In genomic region chr10:69570466-69571288, GRCm38 (mm10) we compare ENCODE assay signal across 8 mouse cellular contexts.
DNase-seq lines count a peak whose midpoint lies in the region; ATAC-seq and TF ChIP-seq lines count a peak whose summit lies in the region.

No protein-coding gene starts in this region.

- peak overlapping the region; percentile 62 for H3K4me2 ChIP-seq in intestine, embryonic 14.5 days (ENCODE audit: low read length)
- H3K4me2 ChIP-seq in liver, embryonic 16.5 days (ENCODE audit: low read depth, low read length) = peak overlapping the region; percentile 54

- H3K27ac ChIP-seq in intestine, embryonic 14.5 days (ENCODE audit: low read depth) = no peak overlapping the region
- H3K27ac ChIP-seq in liver, embryonic 16.5 days (ENCODE audit: low read length) = no peak overlapping the region
- H3K27ac ChIP-seq in testis, adult 2 months (ENCODE audit: control insufficient read depth, insufficient read depth, low read depth, low read length) = no peak overlapping the region
- H3K27ac ChIP-seq in left cerebral cortex, adult 2 months = no peak overlapping the region; the same call in 1 of the 2 replicates

- no peaks in the 10 kb centered on the region for H3K36me3 ChIP-seq in intestine, embryonic 14.5 days (ENCODE audit: control insufficient read depth, insufficient read depth, low read length)
- no peaks in the 10 kb centered on the region for H3K36me3 ChIP-seq in liver, embryonic 16.5 days (ENCODE audit: control insufficient read depth, insufficient read depth)
- no peaks in the 10 kb centered on the region for H3K36me3 ChIP-seq in testis, adult 2 months (ENCODE audit: control insufficient read depth, insufficient read depth, low read length)

- peak; percentile 26 for DNase-seq in cerebellum, adult 11-12 months
- DNase-seq in cerebellum, postnatal 4 days (ENCODE audit: low spot score in 2 of 2) = no peak
- DNase-seq in embryo, embryonic 11 days = peak; percentile 35
- DNase-seq in intestine, embryonic 14.5 days (ENCODE audit: low spot score) = peak; percentile 65
- DNase-seq in left cerebral cortex, adult 2 months (ENCODE audit: extremely low spot score in 1 of 2, low spot score in 2 of 2) = no peak
- no peak for DNase-seq in frontal cortex, postnatal 25 days (ENCODE audit: low spot score in 2 of 2)

- intact Hi-C loops in left cerebral cortex, adult 2 months (cut with DNase I) = loop anchor here (2.0 kb wide), 1 partner anchor 36 kb away; no protein-coding TSS in a partner anchor

- H3K9me3 ChIP-seq in intestine, embryonic 14.5 days (ENCODE audit: control insufficient read depth, low read length) = no peaks in the 10 kb centered on the region
- no peaks in the 10 kb centered on the region for H3K9me3 ChIP-seq in liver, embryonic 16.5 days (replicated peaks; ENCODE audit: control insufficient read depth, low read length)

- peaks cover 16% of the 10 kb centered on the region for H3K4me1 ChIP-seq in intestine, embryonic 14.5 days (replicated peaks; ENCODE audit: control insufficient read depth, insufficient read depth, low read length)
- H3K4me1 ChIP-seq in liver, embryonic 16.5 days (ENCODE audit: control insufficient read depth, low read depth, low read length) = no peaks in the 10 kb centered on the region
- H3K4me1 ChIP-seq in testis, adult 2 months (ENCODE audit: control insufficient read depth, insufficient read depth, low read length) = peaks cover 15% of the 10 kb centered on the region

- 0 out of 2 replicates have a peak, but pooled peaks cover 6% of the 10 kb centered on the region for H3K27me3 ChIP-seq in intestine, embryonic 14.5 days (replicated peaks; ENCODE audit: control insufficient read depth, insufficient read depth, low read length)
- H3K27me3 ChIP-seq in liver, embryonic 16.5 days (ENCODE audit: control insufficient read depth, insufficient read depth, low read depth, low read length) = no peaks in the 10 kb centered on the region; the same call in 1 of the 2 replicates
- H3K27me3 ChIP-seq in testis, adult 2 months (ENCODE audit: control insufficient read depth, insufficient read depth, low read length) = no peaks in the 10 kb centered on the region

- TF ChIP-seq POLR2A in testis, adult 2 months (IDR thresholded peaks at IDR 0.05; ENCODE audit: control insufficient read depth, low read depth, low read length) = no peak

- peak overlapping the region; percentile 25; the same call in 1 of the 2 replicates for H3K9ac ChIP-seq in intestine, embryonic 14.5 days (ENCODE audit: low read length)
- no peak overlapping the region for H3K9ac ChIP-seq in liver, embryonic 16.5 days (ENCODE audit: low read depth, low read length)

- TF ChIP-seq CTCF in testis, adult 2 months (IDR thresholded peaks at IDR 0.05; ENCODE audit: control insufficient read depth, insufficient read depth, insufficient replicate concordance, low read depth, low read length) = no peak
- TF ChIP-seq CTCF in left cerebral cortex, adult 2 months (IDR thresholded peaks at IDR 0.05) = no peak

- ATAC-seq in intestine, embryonic 14.5 days (replicated peaks; ENCODE audit: low FRiP score, low TSS enrichment, low read depth) = peak; percentile 53; the same call in 1 of the 2 replicates
- no peak for ATAC-seq in liver, embryonic 16.5 days (ENCODE audit: low read depth)

- WGBS in intestine, embryonic 14.5 days = 30% methylated on average over 18 of the region's 18 CpGs
- WGBS in liver, embryonic 16.5 days (ENCODE audit: insufficient replicate concordance) = 33% methylated on average over 18 of the region's 18 CpGs

- peak overlapping the region; percentile 33 for H3K4me3 ChIP-seq in intestine, embryonic 14.5 days (ENCODE audit: low read depth, low read length)
- peak overlapping the region; percentile 40 for H3K4me3 ChIP-seq in liver, embryonic 16.5 days (ENCODE audit: low read depth, low read length)
- H3K4me3 ChIP-seq in testis, adult 2 months (ENCODE audit: control insufficient read depth, low read depth, low read length) = peak overlapping the region; percentile 68
- H3K4me3 ChIP-seq in left cerebral cortex, adult 2 months = no peak overlapping the region

Comparison
In these comparisons a context has a peak if more than half of its experiments do, and no peak if none do; other contexts are left out.
1. DNase-seq: peak in cerebellum, adult 11-12 months (single experiment), embryo, embryonic 11 days (single experiment) and intestine, embryonic 14.5 days (single experiment); none in cerebellum, postnatal 4 days (0 of 2), left cerebral cortex, adult 2 months (0 of 2) and frontal cortex, postnatal 25 days (0 of 2).